8 mouse cellular contexts compared by ENCODE assay signal in genomic region chr2:180025861-180026200, GRCm38 (mm10). TPM values are rescaled to one million over a fixed set of nuclear protein-coding genes. Genes with fewer than 3 reads are reported as not detected.
DNase-seq lines count a peak whose midpoint lies in the region; ATAC-seq and TF ChIP-seq lines count a peak whose summit lies in the region.

No protein-coding gene starts in this region.

- no peak for TF ChIP-seq CTCF in layer of hippocampus, adult 2 months (conservative IDR thresholded peaks at IDR 0.05)

- no peak for DNase-seq in layer of hippocampus, adult 2 months (ENCODE audit: low spot score in 2 of 2)
- no peak for DNase-seq in layer of hippocampus, adult 18-20 months (ENCODE audit: low spot score in 2 of 2)
- DNase-seq in neural tube, embryonic 10.5 days (ENCODE audit: extremely low spot score, low spot score), result peak; percentile 67
- no peak for DNase-seq in right cerebral cortex, postnatal 25 days
- no peak for DNase-seq in adrenal gland, postnatal 14 days

- peak overlapping the region; percentile 76 for H3K4me3 ChIP-seq in layer of hippocampus, adult 2 months
- peak overlapping the region; percentile 78 for H3K4me3 ChIP-seq in embryonic facial prominence, embryonic 12.5 days
- H3K4me3 ChIP-seq in intestine, embryonic 15.5 days (replicated peaks), result peak overlapping the region; percentile 94

- H3K9ac ChIP-seq in embryonic facial prominence, embryonic 12.5 days, result peak overlapping the region; percentile 93
- H3K9ac ChIP-seq in intestine, embryonic 15.5 days, result peak overlapping the region; percentile 80

- no peak for ATAC-seq in embryonic facial prominence, embryonic 12.5 days (ENCODE audit: insufficient number of reproducible peaks, insufficient read depth, low FRiP score, low TSS enrichment)
- no peak for ATAC-seq in intestine, embryonic 15.5 days
- ATAC-seq in megakaryocyte-erythroid progenitor cell, adult 5-6 weeks (replicated peaks; ENCODE audit: low FRiP score, low TSS enrichment, poor library complexity, severe bottlenecking), result no peak

- peak overlapping the region; percentile 92 for H3K27ac ChIP-seq in layer of hippocampus, adult 2 months
- peak overlapping the region; percentile 97 for H3K27ac ChIP-seq in embryonic facial prominence, embryonic 12.5 days
- peak overlapping the region; percentile 93; the same call in 1 of the 2 replicates for H3K27ac ChIP-seq in intestine, embryonic 15.5 days

- no peaks in the 10 kb centered on the region for H3K9me3 ChIP-seq in embryonic facial prominence, embryonic 12.5 days
- H3K9me3 ChIP-seq in intestine, embryonic 15.5 days, result no peaks in the 10 kb centered on the region

- H3K4me2 ChIP-seq in embryonic facial prominence, embryonic 12.5 days (replicated peaks), result peak overlapping the region; percentile 92
- H3K4me2 ChIP-seq in intestine, embryonic 15.5 days (replicated peaks), result peak overlapping the region; percentile 95

- peaks cover 20% of the 10 kb centered on the region; the same call in 1 of the 2 replicates for H3K27me3 ChIP-seq in embryonic facial prominence, embryonic 12.5 days
- peaks cover 15% of the 10 kb centered on the region for H3K27me3 ChIP-seq in intestine, embryonic 15.5 days (replicated peaks)

- peaks cover 33% of the 10 kb centered on the region for H3K36me3 ChIP-seq in embryonic facial prominence, embryonic 12.5 days
- H3K36me3 ChIP-seq in intestine, embryonic 15.5 days, result peaks cover 22% of the 10 kb centered on the region; the same call in 1 of the 2 replicates

- WGBS in embryonic facial prominence, embryonic 12.5 days, result 5% methylated on average over 6 of the region's 6 CpGs
- WGBS in intestine, embryonic 15.5 days, result 8% methylated on average over 6 of the region's 6 CpGs

- H3K4me1 ChIP-seq in embryonic facial prominence, embryonic 12.5 days, result peaks cover 29% of the 10 kb centered on the region
- peaks cover 23% of the 10 kb centered on the region for H3K4me1 ChIP-seq in intestine, embryonic 15.5 days (replicated peaks)

RNA-seq across cellular contexts. Expression of gene Lsm14b, which starts 1.0 kb away (rescaled TPM):
- 100 to 1,000 TPM in 1 of 2 experiments, 10 to 100 TPM in 1; 93.9 to 100 TPM for total RNA-seq in layer of hippocampus, adult 2 months (2021)
- total RNA-seq in layer of hippocampus, adult 18-20 months (2021), result 10 to 100 TPM; 97.5 to 98.5 TPM
- 13.1 and 14.9 TPM in 2 replicates for polyA plus RNA-seq in embryonic facial prominence, embryonic 12.5 days (2016; fragmentation: Nextera tagmentation; extraction: Ambion mirVana)
- 5.5 and 5.6 TPM in 2 replicates for polyA plus RNA-seq in intestine, embryonic 15.5 days (2015; fragmentation: Nextera tagmentation; extraction: Ambion mirVana)
- total RNA-seq in megakaryocyte-erythroid progenitor cell, adult 5-6 weeks (2014; fragmentation: Nextera tagmentation), result 14.9 and 28.0 TPM in 2 replicates
- 25.1 and 44.2 TPM in 2 replicates for total RNA-seq in megakaryocyte-erythroid progenitor cell, adult 5-6 weeks (2017)
- total RNA-seq in adrenal gland, postnatal 14 days (2021), result 36.0 and 36.8 TPM in 2 replicates

RNA-seq across cellular contexts. Expression of gene Psma7, which starts 16.4 kb away (rescaled TPM):
- 100 to 1,000 TPM; 166 to 176 TPM for total RNA-seq in layer of hippocampus, adult 2 months (2021)
- 100 to 1,000 TPM; 163 to 171 TPM for total RNA-seq in layer of hippocampus, adult 18-20 months (2021)
- 618 and 631 TPM in 2 replicates for polyA plus RNA-seq in embryonic facial prominence, embryonic 12.5 days (2016; fragmentation: Nextera tagmentation; extraction: Ambion mirVana)
- 584 and 619 TPM in 2 replicates for polyA plus RNA-seq in intestine, embryonic 15.5 days (2015; fragmentation: Nextera tagmentation; extraction: Ambion mirVana)
- 333 and 334 TPM in 2 replicates for total RNA-seq in megakaryocyte-erythroid progenitor cell, adult 5-6 weeks (2014; fragmentation: Nextera tagmentation)
- 395 and 441 TPM in 2 replicates for total RNA-seq in megakaryocyte-erythroid progenitor cell, adult 5-6 weeks (2017)
- 225 and 229 TPM in 2 replicates for total RNA-seq in adrenal gland, postnatal 14 days (2021)

RNA-seq across cellular contexts. Expression of gene Ss18l1, which starts 16.5 kb away (rescaled TPM):
- 10 to 100 TPM; 43.2 to 44.9 TPM for total RNA-seq in layer of hippocampus, adult 2 months (2021)
- 10 to 100 TPM; 45.3 to 45.8 TPM for total RNA-seq in layer of hippocampus, adult 18-20 months (2021)
- 10.0 and 10.8 TPM in 2 replicates for polyA plus RNA-seq in embryonic facial prominence, embryonic 12.5 days (2016; fragmentation: Nextera tagmentation; extraction: Ambion mirVana)
- polyA plus RNA-seq in intestine, embryonic 15.5 days (2015; fragmentation: Nextera tagmentation; extraction: Ambion mirVana), result 3.7 and 4.2 TPM in 2 replicates
- total RNA-seq in megakaryocyte-erythroid progenitor cell, adult 5-6 weeks (2014; fragmentation: Nextera tagmentation), result 2.2 and 3.4 TPM in 2 replicates
- 2.3 and 4.0 TPM in 2 replicates for total RNA-seq in megakaryocyte-erythroid progenitor cell, adult 5-6 weeks (2017)
- total RNA-seq in adrenal gland, postnatal 14 days (2021), result 7.0 and 7.5 TPM in 2 replicates

RNA-seq across cellular contexts. Expression of gene Mtg2, which starts 44.6 kb away (rescaled TPM):
- 10 to 100 TPM; 19.2 to 22.7 TPM for total RNA-seq in layer of hippocampus, adult 2 months (2021)
- 10 to 100 TPM; 17.9 to 18.9 TPM for total RNA-seq in layer of hippocampus, adult 18-20 months (2021)
- 29.0 and 30.4 TPM in 2 replicates for polyA plus RNA-seq in embryonic facial prominence, embryonic 12.5 days (2016; fragmentation: Nextera tagmentation; extraction: Ambion mirVana)
- polyA plus RNA-seq in intestine, embryonic 15.5 days (2015; fragmentation: Nextera tagmentation; extraction: Ambion mirVana), result 24.9 and 28.2 TPM in 2 replicates
- total RNA-seq in megakaryocyte-erythroid progenitor cell, adult 5-6 weeks (2014; fragmentation: Nextera tagmentation), result 14.0 and 20.9 TPM in 2 replicates
- 14.8 and 16.7 TPM in 2 replicates for total RNA-seq in megakaryocyte-erythroid progenitor cell, adult 5-6 weeks (2017)
- total RNA-seq in adrenal gland, postnatal 14 days (2021), result 14.6 and 17.9 TPM in 2 replicates

RNA-seq across cellular contexts. Expression of gene Taf4, which starts 49.4 kb away (rescaled TPM):
- 10 to 100 TPM; 22.5 to 23.4 TPM for total RNA-seq in layer of hippocampus, adult 2 months (2021)
- total RNA-seq in layer of hippocampus, adult 18-20 months (2021), result 10 to 100 TPM; 20.8 to 23.7 TPM
- polyA plus RNA-seq in embryonic facial prominence, embryonic 12.5 days (2016; fragmentation: Nextera tagmentation; extraction: Ambion mirVana), result 3.8 TPM in 2 replicates
- polyA plus RNA-seq in intestine, embryonic 15.5 days (2015; fragmentation: Nextera tagmentation; extraction: Ambion mirVana), result 3.0 and 3.1 TPM in 2 replicates
- total RNA-seq in megakaryocyte-erythroid progenitor cell, adult 5-6 weeks (2014; fragmentation: Nextera tagmentation), result 22.1 and 31.5 TPM in 2 replicates
- 20.1 and 28.4 TPM in 2 replicates for total RNA-seq in megakaryocyte-erythroid progenitor cell, adult 5-6 weeks (2017)
- 20.7 and 21.6 TPM in 2 replicates for total RNA-seq in adrenal gland, postnatal 14 days (2021)
